Mouse (Mus musculus): Measurements from ENCODE around the gene Wasf2. TPM values are rescaled to one million over a fixed set of nuclear protein-coding genes. Genes with fewer than 3 reads are reported as not detected.
A peak's percentile ranks its signal among the peaks of the same experiment; 100 is the strongest.

Gene Wasf2
- total RNA-seq (2021), result 10 to 100 TPM; 34.9 to 35.6 TPM
- long read RNA-seq, experiment 1, full-length matches to known transcripts, result 2 of 9 reads
- long read RNA-seq, experiment 1, partial matches to known transcripts, result 1 of 9 reads
- long read RNA-seq, experiment 1, other reads (novel, unspliced or antisense), result 6 of 9 reads
- long read RNA-seq, experiment 2, full-length matches to known transcripts, result 2 of 11 reads
- long read RNA-seq, experiment 2, partial matches to known transcripts, result 1 of 11 reads
- long read RNA-seq, experiment 2, other reads (novel, unspliced or antisense), result 8 of 11 reads

GRCm38 (mm10) chr4:133129931-133130889 is at the start of gene Wasf2:
Gene Wasf2 (plus strand): TSS chr4:133130505.
- DNase-seq, result peak; percentile 94
- intact Hi-C loops (cut with DNase I), result loop anchor here (5.0 kb wide), 1 partner anchor 67 kb away; no protein-coding TSS in a partner anchor
- TF ChIP-seq CTCF (IDR thresholded peaks at IDR 0.05), result no peak
- peak within 1 kb of the TSS; percentile 97 for H3K4me3 ChIP-seq
- H3K27ac ChIP-seq, result peak within 1 kb of the TSS; percentile 94

DNA sequence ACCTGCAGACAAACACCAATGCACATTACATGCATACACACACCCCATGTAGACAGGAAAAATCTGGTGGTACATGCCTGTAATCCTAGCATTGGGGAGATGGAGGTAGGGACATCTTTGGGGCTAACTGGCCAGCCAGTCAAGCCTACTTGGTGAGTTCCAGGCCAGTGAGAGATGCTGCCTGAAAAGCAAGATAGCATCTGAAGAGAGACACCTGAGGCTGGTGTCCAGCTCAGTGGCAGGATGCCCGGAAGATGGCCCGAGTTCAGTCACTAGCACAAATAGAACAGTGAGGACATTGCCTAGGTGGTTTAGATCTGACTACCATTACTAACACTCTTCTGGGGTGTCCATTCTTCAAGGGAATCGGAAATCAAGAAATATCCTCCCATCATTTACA is 49.4 kb upstream of the Wasf2 start:
- intact Hi-C loops (cut with DNase I), result no loop called here
- TF ChIP-seq CTCF (IDR thresholded peaks at IDR 0.05), result no peak
- no peak overlapping the region for H3K4me3 ChIP-seq
- H3K27ac ChIP-seq, result peak overlapping the region; percentile 63
- peak; percentile 80 for DNase-seq

- peak overlapping the region; percentile 63 for H3K27ac ChIP-seq
- intact Hi-C loops (cut with DNase I), result no loop called here
- TF ChIP-seq CTCF (IDR thresholded peaks at IDR 0.05), result no peak
- no peak overlapping the region for H3K4me3 ChIP-seq
- DNase-seq, result no peak
Measured at GRCm38 (mm10) chr4:133082216-133082773, 48.0 kb upstream of the Wasf2 start.

DNA sequence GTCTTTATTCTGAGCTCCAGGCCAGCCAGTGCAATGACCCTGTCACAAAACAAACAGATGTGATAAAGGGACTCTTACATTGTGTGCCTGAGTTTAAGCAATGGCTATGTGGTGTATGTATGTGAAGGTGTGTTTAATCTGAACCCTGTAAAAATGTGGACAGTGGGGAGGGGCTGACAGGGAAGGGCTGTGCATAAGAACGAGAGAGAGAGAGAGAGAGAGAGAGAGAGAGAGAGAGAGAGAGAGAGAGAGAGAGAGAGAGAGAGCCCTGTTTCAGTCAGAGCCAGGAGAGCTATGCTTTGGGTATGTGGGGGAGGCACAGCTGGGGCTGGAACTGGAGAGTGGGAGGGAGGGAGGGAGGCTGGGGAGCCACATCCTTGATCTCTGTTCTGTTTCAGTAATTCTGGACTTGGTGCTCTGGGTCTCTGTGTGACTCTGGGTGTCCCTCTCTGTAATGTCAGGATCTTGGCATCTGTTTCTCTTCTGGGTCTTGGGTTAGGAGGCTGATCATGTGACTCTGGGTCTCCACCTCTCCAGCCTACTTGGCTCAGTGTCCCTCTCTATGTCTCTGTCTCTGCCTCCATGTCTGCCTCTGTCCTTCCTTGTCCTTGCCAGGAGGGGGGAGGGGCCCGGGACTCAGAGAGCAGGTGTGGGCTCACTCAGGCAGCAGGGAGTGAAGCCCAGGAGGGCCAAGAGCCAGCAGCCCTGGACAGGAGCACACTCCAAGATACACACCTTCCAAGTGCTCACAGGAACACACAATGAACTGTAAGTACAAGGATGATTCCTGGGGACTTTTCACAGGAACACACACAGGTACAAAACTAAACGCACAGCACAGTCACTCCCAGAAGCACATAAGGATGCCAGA is 46.1 kb upstream of the Wasf2 start:
- peak; percentile 94 for DNase-seq
- Histone ChIP-seq H3K4me3 (peak overlapping the region; percentile 73), H3K27ac (peak overlapping the region; percentile 87)
- TF ChIP-seq CTCF (IDR thresholded peaks at IDR 0.05), result no peak
- intact Hi-C loops (cut with DNase I), result no loop called here

- intact Hi-C loops (cut with DNase I), result no loop called here
- H3K4me3 ChIP-seq, result peak overlapping the region; percentile 73
Measured at GRCm38 (mm10) chr4:133085011-133085782, 45.1 kb upstream of the Wasf2 start.

GRCm38 (mm10) chr4:133085783-133086342 is 44.4 kb upstream of the Wasf2 start:
- no peak for TF ChIP-seq CTCF (IDR thresholded peaks at IDR 0.05)
- intact Hi-C loops (cut with DNase I), result no loop called here
- peak; percentile 65 for DNase-seq
- H3K4me3 ChIP-seq, result peak overlapping the region; percentile 73
- peak overlapping the region; percentile 87 for H3K27ac ChIP-seq

More at GRCm38 (mm10) chr4:133085011-133085782, 45.1 kb upstream of the Wasf2 start:
- peak; percentile 6; the same call in 1 of the 2 replicates for TF ChIP-seq CTCF (IDR thresholded peaks at IDR 0.05)
- H3K27ac ChIP-seq, result peak overlapping the region; percentile 87
- DNase-seq, result peak; percentile 75

DNA sequence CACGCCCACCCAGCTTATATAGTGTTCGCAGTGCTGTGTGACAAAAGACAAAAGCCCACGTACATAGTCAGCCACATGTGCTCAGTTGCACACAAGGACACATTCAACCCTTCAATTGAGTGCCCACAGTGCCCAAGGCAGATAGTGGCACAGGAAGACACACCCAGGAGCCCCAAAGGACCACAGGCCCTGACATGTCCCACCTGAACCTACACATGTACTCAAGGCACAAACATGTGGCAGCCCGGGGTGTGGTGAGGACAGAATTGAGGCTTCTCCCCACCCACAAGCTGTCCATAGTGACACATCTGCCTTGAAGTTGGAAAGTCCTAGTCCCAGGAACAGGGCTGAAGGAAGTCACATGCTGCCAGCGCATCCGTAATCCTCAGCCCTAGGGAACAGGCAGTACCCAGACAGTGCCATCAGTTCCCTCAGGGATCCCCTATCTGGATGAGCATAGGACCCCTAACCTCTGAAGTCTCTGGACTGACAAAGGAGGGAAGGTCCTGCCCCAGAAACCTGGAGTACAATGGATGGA is 43.1 kb upstream of the Wasf2 start:
- DNase-seq, result no peak
- TF ChIP-seq CTCF (IDR thresholded peaks at IDR 0.05), result no peak
- peak overlapping the region; percentile 2; the same call in 1 of the 2 replicates for H3K4me3 ChIP-seq
- intact Hi-C loops (cut with DNase I), result no loop called here
- peak overlapping the region; percentile 91 for H3K27ac ChIP-seq

GRCm38 (mm10) chr4:133087835-133088234 is 42.5 kb upstream of the Wasf2 start:
- TF ChIP-seq CTCF (IDR thresholded peaks at IDR 0.05), result no peak

GRCm38 (mm10) chr4:133089319-133089718 is 41.0 kb upstream of the Wasf2 start:
- no peak for DNase-seq
- H3K27ac ChIP-seq, result peak overlapping the region; percentile 91
- intact Hi-C loops (cut with DNase I), result no loop called here
- no peak overlapping the region for H3K4me3 ChIP-seq
- no peak for TF ChIP-seq CTCF (IDR thresholded peaks at IDR 0.05)

More at GRCm38 (mm10) chr4:133087835-133088234, 42.5 kb upstream of the Wasf2 start:
- Histone ChIP-seq H3K27ac (peak overlapping the region; percentile 91), H3K4me3 (peak overlapping the region; percentile 2; the same call in 1 of the 2 replicates)
- DNase-seq, result peak; percentile 76
- intact Hi-C loops (cut with DNase I), result no loop called here

DNA sequence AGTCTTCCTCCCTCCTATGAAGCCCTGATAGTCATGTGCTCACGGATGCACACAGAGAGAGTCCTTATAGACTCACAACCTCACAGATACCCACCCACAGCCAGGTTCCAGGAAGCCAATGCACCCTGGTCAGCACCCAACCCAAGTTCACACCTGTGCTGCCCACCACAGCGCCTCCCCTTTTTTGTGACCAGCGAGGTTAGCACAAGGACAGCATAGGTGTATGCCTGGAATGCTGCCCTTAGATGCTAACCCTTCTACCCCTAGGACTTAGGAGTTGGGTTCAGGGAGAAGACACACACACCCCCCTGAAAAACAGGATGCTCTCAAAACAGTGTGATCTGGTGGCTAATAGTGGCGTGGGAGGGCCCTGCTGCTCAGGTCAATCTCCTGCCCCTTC is 40.5 kb upstream of the Wasf2 start:
- intact Hi-C loops (cut with DNase I), result no loop called here
- DNase-seq, result no peak
- no peak for TF ChIP-seq CTCF (IDR thresholded peaks at IDR 0.05)
- Histone ChIP-seq H3K27ac (peak overlapping the region; percentile 79), H3K4me3 (no peak overlapping the region)

Data from gastrocnemius, adult 2 months (tissue).